Mouse (Mus musculus) midbrain, embryonic 16.5 days (tissue): ENCODE results near the gene Kcnn3. TPM values are rescaled to one million over a fixed set of nuclear protein-coding genes. Genes with fewer than 3 reads are reported as not detected.

Experiments used
- ATAC-seq: fragments of 200-750 bp; cut with Nextera tagmentation; 2 replicates; pipeline ENCODE4 v1.8.0; 2017; ENCODE audit warnings: moderate TSS enrichment
- H3K27ac ChIP-seq: fragments of 300-500 bp; sonication (generic); 2 replicates; pipeline ENCODE4 v1.5.1; 2014; ENCODE audit warnings: mild to moderate bottlenecking, low read length, mixed read lengths
- H3K27me3 ChIP-seq: fragments of 300-500 bp; sonication (generic); 2 replicates; pipeline ENCODE4 v1.6.1; 2014; ENCODE audit warnings: low read depth, low read length, mixed read lengths; ENCODE audit not compliant: control insufficient read depth, insufficient read depth
- H3K36me3 ChIP-seq: fragments of 300-500 bp; sonication (generic); 2 replicates; pipeline ENCODE4 v1.6.1; 2014; ENCODE audit warnings: mild to moderate bottlenecking, low read length, moderate library complexity, mixed read lengths; ENCODE audit not compliant: control insufficient read depth, insufficient read depth
- H3K4me1 ChIP-seq: fragments of 300-500 bp; sonication (generic); 2 replicates; pipeline ENCODE4 v1.6.1; 2014; ENCODE audit warnings: mild to moderate bottlenecking, low read length, mixed read lengths; ENCODE audit not compliant: control insufficient read depth, insufficient read depth
- H3K4me2 ChIP-seq: fragments of 300-500 bp; sonication (generic); 2 replicates; pipeline ENCODE4 v1.6.1; 2014; ENCODE audit warnings: mild to moderate bottlenecking, low read length, mixed read lengths
- H3K4me3 ChIP-seq: fragments of 300-500 bp; sonication (generic); 2 replicates; pipeline ENCODE4 v1.5.1; 2014; ENCODE audit warnings: low read depth, mild to moderate bottlenecking, low read length, moderate library complexity, mixed read lengths
- H3K9ac ChIP-seq: fragments of 300-500 bp; sonication (generic); 2 replicates; pipeline ENCODE4 v1.6.1; 2014; ENCODE audit warnings: low read depth, low read length, mixed read lengths
- H3K9me3 ChIP-seq: fragments of 300-500 bp; sonication (generic); replicated peaks from 2 replicates; pipeline ENCODE4 v1.6.1; 2014; ENCODE audit warnings: mild to moderate bottlenecking, low read length, mixed read lengths; ENCODE audit not compliant: control insufficient read depth, poor library complexity, severe bottlenecking
- WGBS: fragments of 180-500 bp; shearing (Covaris S2); extraction: QIAGEN DNeasy Blood & Tissue Kit; methylation state at CpG from one replicate; pipeline ENCODE4 v1.1.7; 2014; 5-methylcytosine and 5-hydroxymethylcytosine counted together
- polyA plus RNA-seq: library from polyadenylated mRNA; unstranded; fragments of >200 nt; fragmentation: Nextera tagmentation; extraction: Ambion mirVana; gene quantifications from 2 replicates; pipeline ENCODE4 v1.2.1, GENCODE M21; 2015

The Kcnn3 gene
- polyA plus RNA-seq, 1 experiment from 2014 or later: 10.0 TPM

- Histone ChIP-seq H3K4me1 (peaks cover 8% of the 10 kb centered on the region), H3K9ac (no peak overlapping the region), H3K27ac (no peak overlapping the region), H3K36me3 (0 out of 2 replicates have a peak, but pooled peaks cover 3% of the 10 kb centered on the region), H3K4me2 (no peak overlapping the region), H3K9me3 (no peaks in the 10 kb centered on the region), H3K4me3 (no peak overlapping the region), H3K27me3 (no peaks in the 10 kb centered on the region)
- ATAC-seq: no peak
- 64% methylated on average over 12 of the region's 12 CpGs for WGBS
Measured at GRCm38 (mm10) chr3:89664808-89665207, 144.8 kb downstream of the Kcnn3 start.

GRCm38 (mm10) chr3:89667131-89667530, 147.2 kb downstream of the Kcnn3 start:
- no peaks in the 10 kb centered on the region for H3K36me3 ChIP-seq
- no peak overlapping the region for H3K4me2 ChIP-seq
- no peak overlapping the region for H3K9ac ChIP-seq
- H3K9me3 ChIP-seq: no peaks in the 10 kb centered on the region
- ATAC-seq: no peak
- H3K4me1 ChIP-seq: no peaks in the 10 kb centered on the region
- no peak overlapping the region for H3K27ac ChIP-seq
- H3K4me3 ChIP-seq: no peak overlapping the region
- 36% methylated on average over 11 of the region's 11 CpGs for WGBS
- H3K27me3 ChIP-seq: no peaks in the 10 kb centered on the region

- Histone ChIP-seq H3K36me3 (no peaks in the 10 kb centered on the region), H3K9me3 (no peaks in the 10 kb centered on the region), H3K27me3 (no peaks in the 10 kb centered on the region), H3K9ac (no peak overlapping the region), H3K4me1 (no peaks in the 10 kb centered on the region), H3K4me2 (no peak overlapping the region), H3K27ac (no peak overlapping the region), H3K4me3 (no peak overlapping the region)
- no peak for ATAC-seq
- WGBS: 75% methylated on average over 6 of the region's 6 CpGs
Measured at GRCm38 (mm10) chr3:89671334-89671733, 151.4 kb downstream of the Kcnn3 start.

- no peak overlapping the region for H3K4me2 ChIP-seq
- no peak overlapping the region for H3K27ac ChIP-seq
- H3K36me3 ChIP-seq: no peaks in the 10 kb centered on the region
- H3K9ac ChIP-seq: no peak overlapping the region
- no peaks in the 10 kb centered on the region for H3K27me3 ChIP-seq
- H3K9me3 ChIP-seq: no peaks in the 10 kb centered on the region
- H3K4me3 ChIP-seq: no peak overlapping the region
- H3K4me1 ChIP-seq: no peaks in the 10 kb centered on the region
- no peak for ATAC-seq
- 86% methylated on average over 12 of the region's 12 CpGs for WGBS
Measured at GRCm38 (mm10) chr3:89672573-89673317, 152.8 kb downstream of the Kcnn3 start.

- Histone ChIP-seq H3K9me3 (no peaks in the 10 kb centered on the region), H3K27ac (no peak overlapping the region), H3K4me3 (no peak overlapping the region), H3K4me1 (0 out of 2 replicates have a peak, but pooled peaks cover 2% of the 10 kb centered on the region), H3K9ac (no peak overlapping the region), H3K4me2 (no peak overlapping the region), H3K36me3 (no peaks in the 10 kb centered on the region), H3K27me3 (no peaks in the 10 kb centered on the region)
- ATAC-seq: no peak
- 32% methylated on average over 5 of the region's 5 CpGs for WGBS
Measured at GRCm38 (mm10) chr3:89677617-89678016, 157.7 kb downstream of the Kcnn3 start.

GRCm38 (mm10) chr3:89686031-89686430, 166.1 kb downstream of the Kcnn3 start:
- no peak for ATAC-seq
- H3K4me3 ChIP-seq: no peak overlapping the region
- no peaks in the 10 kb centered on the region for H3K9me3 ChIP-seq
- H3K4me1 ChIP-seq: peaks cover 12% of the 10 kb centered on the region
- H3K36me3 ChIP-seq: no peaks in the 10 kb centered on the region
- 65% methylated on average over 5 of the region's 5 CpGs for WGBS
- no peak overlapping the region for H3K4me2 ChIP-seq
- H3K27ac ChIP-seq: no peak overlapping the region
- no peaks in the 10 kb centered on the region for H3K27me3 ChIP-seq
- no peak overlapping the region for H3K9ac ChIP-seq

- Histone ChIP-seq H3K9ac (peak overlapping the region; percentile 78), H3K9me3 (0 out of 2 replicates have a peak, but pooled peaks cover 3% of the 10 kb centered on the region), H3K27ac (peak overlapping the region; percentile 86), H3K36me3 (no peaks in the 10 kb centered on the region), H3K4me1 (peaks cover 10% of the 10 kb centered on the region), H3K4me3 (peak overlapping the region; percentile 52), H3K4me2 (peak overlapping the region; percentile 68), H3K27me3 (no peaks in the 10 kb centered on the region)
- 3% methylated on average over 25 of the region's 25 CpGs for WGBS
- peak; percentile 95 for ATAC-seq
Measured at GRCm38 (mm10) chr3:89688694-89689581, 169.0 kb downstream of the Kcnn3 start.

- H3K4me3 ChIP-seq: no peak overlapping the region
- 0 out of 2 replicates have a peak, but pooled peaks cover 3% of the 10 kb centered on the region for H3K9me3 ChIP-seq
- H3K36me3 ChIP-seq: no peaks in the 10 kb centered on the region
- no peak overlapping the region for H3K9ac ChIP-seq
- H3K27ac ChIP-seq: no peak overlapping the region
- H3K4me1 ChIP-seq: peaks cover 10% of the 10 kb centered on the region
- H3K27me3 ChIP-seq: no peaks in the 10 kb centered on the region
- ATAC-seq: no peak
- no peak overlapping the region for H3K4me2 ChIP-seq
- 80% methylated on average over 9 of the region's 9 CpGs for WGBS
Measured at GRCm38 (mm10) chr3:89691776-89692175, 171.8 kb downstream of the Kcnn3 start.
